Mouse (Mus musculus) midbrain, postnatal 0 days (tissue): ENCODE data around the gene Guk1. TPM values are rescaled to one million over a fixed set of nuclear protein-coding genes. Genes with fewer than 3 reads are reported as not detected.
"Not testable (repeated sequence)": the region's sequence is repeated elsewhere in the genome, so short reads cannot be mapped to it uniquely, and the experiment has no call there.

ENCODE experiments used
- ATAC-seq: fragments of 200-750 bp; cut with Nextera tagmentation; 2 replicates; pipeline ENCODE4 v1.8.0; 2017; ENCODE audit warnings: moderate number of reproducible peaks, mild to moderate bottlenecking, moderate TSS enrichment, moderate library complexity; ENCODE audit not compliant: low FRiP score
- DNase-seq: peaks from one replicate; pipeline ENCODE4 v3.0.0-alpha.2; 2015; ENCODE audit warnings: low spot score
- H3K27ac ChIP-seq: fragments of 300-500 bp; sonication (generic); 2 replicates; pipeline ENCODE4 v1.5.1; 2014; ENCODE audit warnings: low read depth, mild to moderate bottlenecking, low read length, mixed read lengths
- H3K27me3 ChIP-seq: fragments of 300-500 bp; sonication (generic); 2 replicates; pipeline ENCODE4 v1.6.1; 2014; ENCODE audit warnings: low read length, control low read depth, mixed read lengths; ENCODE audit not compliant: insufficient read depth
- H3K36me3 ChIP-seq: fragments of 300-500 bp; sonication (generic); 2 replicates; pipeline ENCODE4 v1.6.1; 2014; ENCODE audit warnings: low read length, control low read depth, mixed read lengths; ENCODE audit not compliant: insufficient read depth
- H3K4me1 ChIP-seq: fragments of 300-500 bp; sonication (generic); 2 replicates; pipeline ENCODE4 v1.6.1; 2014; ENCODE audit warnings: mild to moderate bottlenecking, control low read depth, antibody characterized with exemption, low read length, mixed read lengths; ENCODE audit not compliant: insufficient read depth
- H3K4me2 ChIP-seq: fragments of 300-500 bp; sonication (generic); 2 replicates; pipeline ENCODE4 v1.6.1; 2014; ENCODE audit warnings: low read depth, mild to moderate bottlenecking, low read length, mixed read lengths; ENCODE audit not compliant: poor library complexity, severe bottlenecking
- H3K4me3 ChIP-seq: fragments of 300-500 bp; sonication (generic); 2 replicates; pipeline ENCODE4 v1.5.1; 2014; ENCODE audit warnings: low read depth, mild to moderate bottlenecking, low read length, moderate library complexity
- H3K9ac ChIP-seq: fragments of 300-500 bp; sonication (generic); replicated peaks from 2 replicates; pipeline ENCODE4 v1.6.1; 2014; ENCODE audit warnings: mild to moderate bottlenecking, low read length, moderate library complexity, mixed read lengths; ENCODE audit not compliant: poor library complexity, severe bottlenecking
- H3K9me3 ChIP-seq: fragments of 300-500 bp; sonication (generic); 2 replicates; pipeline ENCODE4 v1.6.1; 2016; ENCODE audit warnings: low read length, control low read depth
- CTCF ChIP-seq: IDR thresholded peaks from 2 replicates; pipeline ENCODE4 v1.5.1; 2016; ENCODE audit warnings: antibody characterized with exemption, mild to moderate bottlenecking
- WGBS: fragments of 180-500 bp; shearing (Covaris S2); extraction: QIAGEN DNeasy Blood & Tissue Kit; methylation state at CpG from one replicate; pipeline ENCODE4 v1.1.7; 2014; 5-methylcytosine and 5-hydroxymethylcytosine counted together
- polyA plus RNA-seq: library from polyadenylated mRNA; unstranded; fragments of >200 nt; fragmentation: Nextera tagmentation; extraction: Ambion mirVana; gene quantifications from 2 replicates; pipeline ENCODE4 v1.2.1, GENCODE M21; 2015
- total RNA-seq: library from RNA; depleted of rRNA; stranded (reverse); fragments of >200 nt; gene quantifications from 2 replicates; pipeline ENCODE4 v1.2.3, GENCODE M21; 2014

The Guk1 gene
- total and polyA plus RNA-seq, 2 experiments from 2014 or later: 125 to 289 TPM

DNA sequence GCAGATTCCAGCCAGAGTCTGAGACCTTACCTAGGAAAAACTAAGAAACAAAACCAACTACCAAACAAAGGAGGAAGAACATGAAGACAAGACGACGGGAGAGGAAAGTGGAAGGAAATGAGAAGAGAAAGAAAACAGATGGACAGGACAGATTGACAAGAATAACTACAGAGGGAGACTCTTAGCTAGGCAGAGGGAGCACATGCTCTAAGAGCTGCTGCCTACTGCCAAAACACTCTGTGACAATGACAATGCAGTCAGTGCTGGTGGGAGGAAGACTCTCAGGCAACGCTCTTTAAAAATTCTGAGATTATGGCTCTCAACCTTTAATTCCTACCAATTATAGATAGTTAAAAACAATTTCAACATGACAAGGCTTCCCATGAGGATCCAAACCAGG lies 24.9 kb upstream of the Guk1 start:
- H3K27ac ChIP-seq: no peak overlapping the region
- peaks cover 10% of the 10 kb centered on the region for H3K36me3 ChIP-seq
- ATAC-seq (no peak), DNase-seq (no peak)
- no peak overlapping the region for H3K4me3 ChIP-seq
- WGBS: 87% methylated on average over 3 of the region's 3 CpGs
- H3K9ac ChIP-seq: no peak overlapping the region
- no peaks in the 10 kb centered on the region for H3K27me3 ChIP-seq
- H3K9me3 ChIP-seq: no peaks in the 10 kb centered on the region
- no peak overlapping the region for H3K4me2 ChIP-seq
- H3K4me1 ChIP-seq: no peaks in the 10 kb centered on the region; the same call in 1 of the 2 replicates
- TF ChIP-seq CTCF: no peak

DNA sequence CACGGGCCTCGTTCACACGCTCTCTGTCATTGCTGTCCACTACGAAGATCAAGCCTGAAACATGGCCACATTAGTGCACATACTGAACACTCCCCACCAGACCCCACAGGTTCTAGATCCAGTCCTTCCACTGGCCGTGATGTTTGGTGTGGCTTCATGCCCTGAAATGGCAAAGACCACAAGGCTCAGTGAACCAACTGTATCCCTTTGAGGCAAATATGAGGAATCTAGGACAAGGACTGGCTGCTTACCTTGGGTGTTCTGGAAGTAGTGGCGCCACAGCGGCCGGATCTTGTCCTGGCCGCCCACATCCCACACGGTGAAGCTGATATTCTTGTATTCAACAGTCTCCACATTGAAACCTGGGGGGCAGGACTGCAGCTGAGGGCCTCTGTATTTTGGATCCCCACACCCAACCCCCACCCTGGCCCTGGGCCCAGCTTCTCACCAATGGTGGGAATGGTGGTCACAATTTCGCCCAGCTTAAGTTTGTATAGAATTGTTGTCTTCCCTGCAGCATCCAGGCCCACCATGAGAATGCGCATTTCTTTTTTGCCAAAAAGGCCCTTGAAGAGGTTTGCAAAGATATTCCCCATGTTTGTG lies 21.0 kb upstream of the Guk1 start:
- no peaks in the 10 kb centered on the region for H3K4me1 ChIP-seq
- H3K9ac ChIP-seq: no peak overlapping the region
- 91% methylated on average over 12 of the region's 12 CpGs for WGBS
- no peaks in the 10 kb centered on the region for H3K27me3 ChIP-seq
- H3K9me3 ChIP-seq: no peaks in the 10 kb centered on the region
- H3K27ac ChIP-seq: no peak overlapping the region
- ATAC-seq (no peak), DNase-seq (no peak)
- H3K4me3 ChIP-seq: no peak overlapping the region
- H3K4me2 ChIP-seq: no peak overlapping the region
- TF ChIP-seq CTCF: no peak
- peaks cover 24% of the 10 kb centered on the region for H3K36me3 ChIP-seq

DNA sequence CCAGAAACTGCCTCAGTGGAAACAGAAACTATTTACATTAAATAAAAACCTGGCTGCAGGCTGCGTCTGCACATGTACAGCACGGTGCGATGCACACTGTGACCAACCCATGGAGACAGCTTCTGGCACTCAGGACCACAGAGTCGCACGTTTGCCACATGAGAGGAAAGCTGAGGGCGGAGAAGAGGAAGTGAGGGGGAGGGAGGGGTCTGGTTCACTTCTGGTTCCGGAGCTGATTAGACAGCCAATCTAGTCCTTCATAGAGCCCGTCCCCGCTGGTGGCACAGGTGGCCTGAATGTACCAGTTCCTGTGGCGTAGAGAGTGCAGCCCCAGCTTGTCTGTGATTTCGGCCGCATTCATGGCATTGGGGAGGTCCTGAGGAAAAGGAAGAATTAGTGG lies 20.3 kb upstream of the Guk1 start:
- not testable (repeated sequence) for H3K4me3 ChIP-seq, H3K9ac ChIP-seq, H3K9me3 ChIP-seq, ATAC-seq, DNase-seq, H3K27ac ChIP-seq, H3K4me2 ChIP-seq, H3K27me3 ChIP-seq, H3K4me1 ChIP-seq
- WGBS: 84% methylated on average over 12 of the region's 12 CpGs
- H3K36me3 ChIP-seq: peaks cover 24% of the 10 kb centered on the region

DNA sequence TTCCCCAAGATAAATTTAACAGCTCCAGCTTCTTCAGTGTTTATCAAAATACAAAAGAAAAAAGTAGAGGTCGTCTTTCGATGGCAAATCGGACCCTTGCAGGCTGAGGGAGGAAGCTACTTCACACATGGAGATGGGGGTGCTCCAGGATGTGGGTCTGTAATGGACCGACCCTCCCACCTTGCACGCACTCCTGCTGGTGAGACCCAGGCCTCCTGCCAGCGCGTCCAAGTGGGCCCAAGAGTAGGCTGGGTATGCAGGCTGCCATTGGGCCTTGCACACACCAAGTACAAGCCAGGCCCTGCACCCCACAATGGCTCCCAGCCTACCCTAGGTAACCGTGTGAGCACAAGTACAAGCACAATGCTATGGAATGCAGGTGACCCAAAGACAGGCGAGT lies 19.5 kb upstream of the Guk1 start:
- H3K36me3 ChIP-seq: peaks cover 24% of the 10 kb centered on the region
- DNase-seq: not testable (repeated sequence)
- 92% methylated on average over 9 of the region's 9 CpGs for WGBS

DNA sequence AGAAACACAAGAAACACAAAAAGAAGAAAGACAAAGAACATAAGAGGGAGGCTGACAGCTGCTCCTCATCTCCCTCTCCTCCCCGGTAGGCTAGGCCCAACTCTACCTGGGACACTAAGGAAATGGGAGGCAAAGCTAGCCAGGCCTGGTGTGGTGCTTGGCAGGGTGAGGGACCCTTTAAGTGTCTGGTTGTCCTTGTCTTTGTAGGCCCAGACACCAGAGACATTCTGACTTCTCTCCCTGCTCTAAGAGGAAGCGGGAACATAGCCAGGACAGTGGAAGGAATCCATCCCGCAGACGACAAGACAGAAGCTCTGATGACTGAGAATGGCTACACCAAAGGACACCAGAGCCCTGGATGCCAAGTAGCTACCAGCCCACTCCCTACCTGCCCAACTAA lies 18.0 kb upstream of the Guk1 start:
- Histone ChIP-seq H3K27ac (no peak overlapping the region), H3K4me1 (no peaks in the 10 kb centered on the region), H3K36me3 (peaks cover 30% of the 10 kb centered on the region), H3K4me3 (no peak overlapping the region), H3K27me3 (no peaks in the 10 kb centered on the region), H3K4me2 (no peak overlapping the region), H3K9me3 (no peaks in the 10 kb centered on the region), H3K9ac (no peak overlapping the region)
- DNase-seq (no peak), ATAC-seq (no peak)
- no peak for TF ChIP-seq CTCF
- 82% methylated on average over 4 of the region's 4 CpGs for WGBS

More for the DNA sequence above, 19.5 kb upstream of the Guk1 start:
- H3K9ac ChIP-seq, H3K4me2 ChIP-seq, H3K9me3 ChIP-seq, H3K4me1 ChIP-seq, ATAC-seq, H3K27me3 ChIP-seq, H3K4me3 ChIP-seq, H3K27ac ChIP-seq: not testable (repeated sequence)

DNA sequence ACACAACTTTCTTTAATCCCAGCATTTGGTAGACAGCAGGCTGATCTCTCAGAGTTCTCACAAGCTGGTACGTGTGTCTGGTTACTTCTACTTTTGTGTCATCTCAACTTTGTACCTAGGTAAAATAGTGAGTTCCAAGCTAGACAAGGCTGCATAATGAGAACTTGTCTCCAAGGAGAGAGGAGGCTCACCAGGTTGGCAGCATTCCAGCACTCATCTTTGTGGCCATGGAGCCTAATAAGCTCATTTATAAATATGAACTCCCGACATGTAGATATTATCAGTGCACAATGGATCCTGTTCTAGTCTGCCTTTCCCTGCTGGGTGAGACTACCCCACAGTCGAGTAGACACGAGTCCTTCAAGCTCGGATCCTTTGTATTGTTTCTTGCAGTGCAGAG lies 17.6 kb upstream of the Guk1 start:
- no peak for DNase-seq
- H3K4me3 ChIP-seq: peak overlapping the region; percentile 92; the same call in 1 of the 2 replicates
- WGBS: 68% methylated on average over 5 of the region's 5 CpGs

More for the DNA sequence above, 17.6 kb upstream of the Guk1 start:
- no peaks in the 10 kb centered on the region for H3K4me1 ChIP-seq
- no peak overlapping the region for H3K9ac ChIP-seq
- no peaks in the 10 kb centered on the region for H3K27me3 ChIP-seq
- H3K4me2 ChIP-seq: peak overlapping the region; percentile 88
- H3K36me3 ChIP-seq: peaks cover 30% of the 10 kb centered on the region
- TF ChIP-seq CTCF: no peak
- H3K9me3 ChIP-seq: no peaks in the 10 kb centered on the region
- no peak overlapping the region for H3K27ac ChIP-seq
- ATAC-seq: no peak
